Mouse (Mus musculus): ENCODE measurements around the gene Raver2.

- TF ChIP-seq CTCF (IDR thresholded peaks at IDR 0.05; ENCODE audit: low read depth) (no peak), EP300 (optimal IDR thresholded peaks at IDR 0.05) (no peak)
These were observed 48.2 kb upstream of the Raver2 start, which contains the start of gene Gm10577 for GRCm38 (mm10) chr4:101020596-101020995.

Measured in stomach, postnatal 0 days (tissue).